Mouse (Mus musculus): Measurements from ENCODE around the gene Pphln1.

- TF ChIP-seq CTCF (IDR thresholded peaks at IDR 0.05; ENCODE audit: low read depth, low read length) (no peak), POLR2AphosphoS5 (IDR thresholded peaks at IDR 0.05; ENCODE audit: insufficient replicate concordance, low read depth, low read length) (no peak), TAL1 (conservative IDR thresholded peaks at IDR 0.05; ENCODE audit: low read depth, low read length) (no peak)
Measured at GRCm38 (mm10) chr15:93365561-93365960, 32.6 kb upstream of the Pphln1 start.

Data from G1E (cell line).